Mouse (Mus musculus) kidney, adult 2 months (tissue): ENCODE results near the gene Abcc2. TPM values are rescaled to one million over a fixed set of nuclear protein-coding genes. Genes with fewer than 3 reads are reported as not detected.

Experiments used
- DNase-seq: peaks from one replicate; pipeline ENCODE4 v3.0.0; 2021
- H3K27ac ChIP-seq: fragments of 200-500 bp; 2 replicates; pipeline ENCODE4 v1.5.1; 2012; ENCODE audit warnings: low read depth, low read length, control low read depth, inconsistent platforms; ENCODE audit not compliant: insufficient read depth
- H3K27me3 ChIP-seq: fragments of 200-500 bp; replicated peaks from 2 replicates; pipeline ENCODE4 v1.6.1; 2012; ENCODE audit warnings: mild to moderate bottlenecking, moderate library complexity, low read length, inconsistent platforms; ENCODE audit not compliant: control insufficient read depth, insufficient read depth
- H3K36me3 ChIP-seq: fragments of 200-500 bp; 2 replicates; pipeline ENCODE4 v1.6.1; 2012; ENCODE audit warnings: mild to moderate bottlenecking, moderate library complexity, low read length, inconsistent platforms; ENCODE audit not compliant: control insufficient read depth, insufficient read depth
- H3K4me1 ChIP-seq: fragments of 200-500 bp; 2 replicates; pipeline ENCODE4 v1.6.1; 2011; ENCODE audit warnings: low read length; ENCODE audit not compliant: control insufficient read depth, insufficient read depth
- H3K4me3 ChIP-seq: fragments of 200-500 bp; 2 replicates; pipeline ENCODE4 v1.5.1; 2011; ENCODE audit warnings: mild to moderate bottlenecking, low read depth, low read length, control low read depth; ENCODE audit not compliant: insufficient read depth
- CTCF ChIP-seq: fragments of 200-500 bp; conservative IDR thresholded peaks from 2 replicates; pipeline ENCODE4 v1.5.1; 2011; ENCODE audit warnings: low read depth, mild to moderate bottlenecking, control low read depth, low read length, moderate library complexity, mixed read lengths; ENCODE audit not compliant: insufficient read depth, insufficient read length
- POLR2A ChIP-seq: fragments of 200-500 bp; IDR thresholded peaks from one replicate; pipeline ENCODE4 v1.6.1; 2011; ENCODE audit warnings: low read depth, low read length, control low read depth
- WGBS: fragments of 180-500 bp; shearing (Covaris S2); methylation state at CpG from one replicate; pipeline ENCODE4 v1.1.7; 2018; 5-methylcytosine and 5-hydroxymethylcytosine counted together
- polyA plus RNA-seq: library from polyadenylated mRNA; depleted of rRNA; stranded (reverse); fragments of >200 nt; gene quantifications from 2 replicates; pipeline ENCODE4 v1.2.3, GENCODE M21; 2012

Gene Abcc2
- polyA plus RNA-seq, 1 experiment = 166 TPM

DNA sequence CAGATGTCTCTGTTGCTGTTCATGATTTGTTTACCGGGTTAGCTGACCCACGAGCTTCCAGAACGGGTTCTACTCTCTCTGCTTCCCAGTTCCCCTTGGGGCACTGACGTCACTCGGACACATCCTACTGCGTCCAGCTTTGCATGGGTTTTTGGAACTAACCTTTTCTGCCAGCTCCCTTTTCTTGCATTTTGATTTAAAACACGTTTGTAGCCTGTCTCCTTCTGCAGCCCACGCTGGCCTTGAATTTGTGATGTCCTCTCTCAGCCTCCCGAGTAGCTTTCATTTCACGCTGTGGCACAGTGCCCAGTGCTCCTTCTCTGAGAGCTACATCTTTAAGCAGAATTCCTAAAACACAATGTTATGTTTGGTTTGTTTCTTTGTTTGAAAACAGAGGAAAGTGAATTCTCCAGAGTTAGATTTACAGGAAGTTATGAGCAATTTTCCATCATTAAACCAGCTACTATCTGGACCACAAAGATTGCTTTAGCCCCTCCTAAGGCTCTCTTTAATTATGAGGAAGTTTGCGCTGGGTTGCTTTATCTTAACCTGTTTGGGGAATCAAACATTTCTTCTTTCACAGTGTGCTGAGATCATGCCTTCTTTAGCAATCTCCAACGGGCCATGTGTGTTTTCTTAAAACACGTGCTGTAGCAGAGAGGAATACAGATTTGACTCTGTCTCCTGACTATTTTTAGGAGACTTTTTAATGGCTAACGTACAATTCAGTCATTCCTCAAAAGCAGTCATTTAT is 33.8 kb downstream of the Abcc2 start:
- Histone ChIP-seq H3K4me3 (no peak overlapping the region), H3K36me3 (peaks cover 6% of the 10 kb centered on the region; the same call in 1 of the 2 replicates)
- TF ChIP-seq CTCF = no peak
- no peak for TF ChIP-seq POLR2A

DNA sequence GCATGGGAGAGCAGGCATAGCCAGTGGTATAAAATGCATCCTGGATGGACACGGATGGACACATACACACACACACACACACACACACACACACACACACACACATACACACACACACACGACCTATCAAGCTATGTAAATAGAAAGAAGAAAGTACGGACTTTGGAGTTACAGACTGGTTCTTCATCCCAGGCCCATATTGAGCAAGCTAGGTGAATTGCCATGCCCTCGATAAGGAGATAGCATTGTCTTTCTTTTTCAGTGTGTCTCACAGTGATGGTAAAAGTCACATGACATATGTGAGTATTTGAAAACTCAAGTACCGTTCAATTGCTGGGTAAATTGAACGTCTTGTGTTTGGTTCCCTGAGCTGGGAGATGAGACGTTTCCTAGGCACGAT is 44.9 kb downstream of the Abcc2 start:
- Histone ChIP-seq H3K36me3 (peaks cover 4% of the 10 kb centered on the region), H3K27me3 (no peaks in the 10 kb centered on the region), H3K4me3 (no peak overlapping the region), H3K4me1 (no peaks in the 10 kb centered on the region), H3K27ac (no peak overlapping the region)
- no peak for DNase-seq
- TF ChIP-seq POLR2A = no peak
- TF ChIP-seq CTCF = no peak
- WGBS = 67% methylated on average over 8 of the region's 8 CpGs

More for the DNA sequence above, 33.8 kb downstream of the Abcc2 start:
- no peaks in the 10 kb centered on the region for H3K27me3 ChIP-seq
- peaks cover 3% of the 10 kb centered on the region; the same call in 1 of the 2 replicates for H3K4me1 ChIP-seq
- WGBS = 53% methylated on average over 14 of the region's 14 CpGs
- no peak overlapping the region for H3K27ac ChIP-seq
- DNase-seq = no peak

DNA sequence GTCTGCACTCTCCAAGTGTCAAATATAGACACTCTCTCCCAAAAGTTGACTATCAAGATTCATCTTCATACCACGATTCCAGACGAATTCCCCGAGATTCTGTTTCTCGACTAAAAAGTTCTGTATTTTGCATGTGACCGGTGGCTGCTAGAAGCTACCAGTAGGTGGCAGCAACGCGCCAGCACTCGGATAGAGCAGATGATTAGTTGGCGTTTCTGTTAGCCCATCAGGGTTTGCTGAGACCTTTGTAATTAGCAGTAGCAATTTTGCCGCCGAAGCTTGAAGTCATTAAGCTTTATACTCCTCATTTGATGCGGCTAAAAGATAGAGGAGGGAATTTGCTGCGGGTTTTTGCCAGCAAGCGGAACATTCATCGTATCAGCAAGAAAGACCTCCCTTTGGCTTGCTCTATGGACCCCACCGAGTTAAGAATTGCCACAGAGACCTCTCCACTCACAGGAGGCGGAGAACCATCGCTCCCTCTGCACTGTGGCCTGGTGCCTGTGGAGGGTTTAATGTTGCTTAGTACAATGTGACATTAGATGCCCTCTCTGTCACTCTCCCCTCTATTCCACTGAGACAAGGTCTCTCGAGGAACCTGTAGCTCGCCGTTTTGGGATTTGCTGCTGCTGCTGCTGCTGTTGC is 50.6 kb downstream of the Abcc2 start:
- DNase-seq = peak; percentile 70
- 30% methylated on average over 21 of the region's 21 CpGs for WGBS

DNA sequence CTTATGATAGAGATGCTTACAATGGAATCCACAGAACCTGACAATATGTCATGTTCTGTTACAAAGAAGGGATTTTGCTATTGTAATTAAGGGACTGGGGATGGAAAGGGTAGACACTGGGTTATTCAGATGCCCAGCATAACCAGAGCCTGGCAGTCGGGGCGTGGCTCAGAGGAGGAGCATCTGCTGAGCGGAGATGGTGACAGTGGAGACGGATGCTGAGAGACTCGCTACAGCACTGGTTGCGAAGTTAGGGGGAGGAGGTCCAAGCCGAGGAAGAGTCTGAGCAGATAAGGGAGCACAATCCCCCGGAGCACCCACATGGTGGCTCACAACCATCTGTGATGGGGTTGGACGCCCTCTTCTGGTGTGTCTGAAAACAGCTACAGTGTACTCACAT is 61.2 kb downstream of the Abcc2 start:
- 91% methylated on average over 9 of the region's 9 CpGs for WGBS
- Histone ChIP-seq H3K4me1 (no peaks in the 10 kb centered on the region), H3K27me3 (no peaks in the 10 kb centered on the region), H3K27ac (no peak overlapping the region), H3K36me3 (peaks cover 5% of the 10 kb centered on the region), H3K4me3 (no peak overlapping the region)
- TF ChIP-seq POLR2A = no peak
- no peak for TF ChIP-seq CTCF
- DNase-seq = no peak

More for the DNA sequence above, 50.6 kb downstream of the Abcc2 start:
- no peak overlapping the region for H3K27ac ChIP-seq
- no peaks in the 10 kb centered on the region for H3K27me3 ChIP-seq
- H3K4me1 ChIP-seq = no peaks in the 10 kb centered on the region
- H3K36me3 ChIP-seq = no peaks in the 10 kb centered on the region; the same call in 1 of the 2 replicates
- TF ChIP-seq CTCF = peak; percentile 85
- TF ChIP-seq POLR2A = no peak
- H3K4me3 ChIP-seq = no peak overlapping the region

DNA sequence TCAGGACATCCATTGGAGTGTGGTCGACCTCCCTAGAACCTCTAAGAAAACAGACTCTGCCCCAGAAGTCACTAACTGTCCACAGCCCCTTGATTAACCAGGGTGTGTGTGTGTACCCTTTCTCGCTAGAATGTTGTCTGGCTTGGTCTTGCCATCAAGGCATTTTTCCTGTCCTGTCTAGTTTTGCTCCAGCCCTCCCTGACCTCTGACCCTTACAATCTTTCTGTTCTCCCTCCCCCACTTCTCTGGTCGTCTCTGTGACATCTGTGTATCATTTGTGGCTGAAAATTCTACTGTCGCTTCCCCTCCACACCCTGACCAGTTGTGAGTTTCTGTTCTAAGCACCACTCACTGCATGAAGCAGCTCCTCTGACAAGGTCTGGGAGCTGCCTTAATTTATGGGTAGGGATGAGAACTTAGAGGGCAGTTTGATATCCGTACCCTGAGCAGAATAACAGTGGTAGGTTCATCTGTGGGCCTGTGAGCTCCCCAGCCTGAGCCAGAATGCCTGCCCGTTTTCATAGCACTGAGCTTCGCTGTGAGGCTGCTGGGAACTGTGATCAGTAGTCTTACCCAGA is 63.4 kb downstream of the Abcc2 start:
- WGBS = 58% methylated on average over 7 of the region's 7 CpGs
- Histone ChIP-seq H3K4me3 (no peak overlapping the region), H3K4me1 (no peaks in the 10 kb centered on the region), H3K36me3 (peaks cover 7% of the 10 kb centered on the region), H3K27me3 (no peaks in the 10 kb centered on the region), H3K27ac (no peak overlapping the region)
- no peak for DNase-seq
- TF ChIP-seq POLR2A = no peak
- no peak for TF ChIP-seq CTCF

DNA sequence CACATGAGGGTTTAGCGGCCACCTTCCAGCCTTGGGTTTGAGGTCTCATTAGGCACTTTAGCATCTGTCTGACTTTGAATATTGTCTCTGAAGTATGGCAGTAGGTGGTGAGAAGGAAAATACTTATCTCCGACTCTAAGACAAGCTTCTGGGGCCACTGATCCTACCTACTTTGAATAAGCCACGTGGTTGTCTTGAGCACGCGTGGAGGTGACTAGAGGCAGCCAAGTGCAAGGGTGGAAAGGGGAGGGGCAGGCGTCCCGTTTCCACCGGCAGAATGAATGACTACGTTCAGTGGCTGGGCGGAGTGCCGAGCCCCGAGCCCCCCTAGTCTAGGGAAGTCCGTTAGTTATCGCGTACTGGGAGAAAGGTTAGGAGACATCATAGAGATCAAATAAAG is 65.1 kb downstream of the Abcc2 start:
- TF ChIP-seq CTCF (no peak), POLR2A (no peak)
- Histone ChIP-seq H3K36me3 (peaks cover 7% of the 10 kb centered on the region), H3K4me1 (no peaks in the 10 kb centered on the region), H3K27ac (no peak overlapping the region), H3K27me3 (no peaks in the 10 kb centered on the region), H3K4me3 (no peak overlapping the region)
- DNase-seq = no peak
- WGBS = 85% methylated on average over 15 of the region's 15 CpGs

DNA sequence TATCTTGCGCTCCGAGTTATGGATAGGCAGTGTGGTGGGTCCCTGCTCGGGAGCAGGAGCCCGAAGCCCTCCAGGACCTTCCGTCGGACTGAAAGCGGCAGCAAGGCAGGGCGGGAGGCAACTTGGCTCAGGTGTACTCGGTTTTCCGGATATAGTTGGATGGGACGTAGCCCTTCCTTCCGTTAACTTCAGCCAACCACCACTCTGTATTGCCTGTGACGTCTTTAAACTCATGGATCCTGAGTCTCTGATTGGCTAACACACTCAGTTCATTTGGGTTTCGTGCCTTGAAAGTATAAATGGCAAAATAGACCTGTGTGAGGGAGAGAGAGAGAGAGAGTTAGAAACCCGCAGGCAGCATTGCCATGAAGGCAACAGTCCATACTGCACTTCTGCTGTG is 66.0 kb downstream of the Abcc2 start:
- 96% methylated on average over 15 of the region's 15 CpGs for WGBS
- H3K36me3 ChIP-seq = peaks cover 7% of the 10 kb centered on the region

More for the DNA sequence above, 66.0 kb downstream of the Abcc2 start:
- TF ChIP-seq POLR2A (no peak), CTCF (no peak)
- DNase-seq = no peak
- Histone ChIP-seq H3K4me3 (no peak overlapping the region), H3K27me3 (no peaks in the 10 kb centered on the region), H3K4me1 (no peaks in the 10 kb centered on the region), H3K27ac (no peak overlapping the region)
